Mouse (Mus musculus) large intestine, adult 2 months (tissue): Measurements from ENCODE around the gene Obscn. TPM values are rescaled to one million over a fixed set of nuclear protein-coding genes. Genes with fewer than 3 reads are reported as not detected.
"Not testable (repeated sequence)": the region's sequence is repeated elsewhere in the genome, so short reads cannot be mapped to it uniquely, and the experiment has no call there.

Experiments
- DNase-seq: peaks from one replicate; pipeline ENCODE4 v3.0.0-alpha.2; 2012; ENCODE audit warnings: low read depth, low spot score
- WGBS: fragments of 180-500 bp; shearing (Covaris S2); methylation state at CpG from one replicate; pipeline ENCODE4 v1.1.7; 2018; 5-methylcytosine and 5-hydroxymethylcytosine counted together
- polyA plus RNA-seq: library from polyadenylated mRNA; depleted of rRNA; stranded (reverse); fragments of >200 nt; gene quantifications from 2 replicates; pipeline ENCODE4 v1.2.3, GENCODE M21; 2012

Gene Obscn
- polyA plus RNA-seq, 1 experiment = 0.62 TPM

GRCm38 (mm10) chr11:58969027-58969426 lies 167.2 kb downstream of the Obscn start:
- DNase-seq = no peak
- 80% methylated on average over 8 of the region's 8 CpGs for WGBS

DNA sequence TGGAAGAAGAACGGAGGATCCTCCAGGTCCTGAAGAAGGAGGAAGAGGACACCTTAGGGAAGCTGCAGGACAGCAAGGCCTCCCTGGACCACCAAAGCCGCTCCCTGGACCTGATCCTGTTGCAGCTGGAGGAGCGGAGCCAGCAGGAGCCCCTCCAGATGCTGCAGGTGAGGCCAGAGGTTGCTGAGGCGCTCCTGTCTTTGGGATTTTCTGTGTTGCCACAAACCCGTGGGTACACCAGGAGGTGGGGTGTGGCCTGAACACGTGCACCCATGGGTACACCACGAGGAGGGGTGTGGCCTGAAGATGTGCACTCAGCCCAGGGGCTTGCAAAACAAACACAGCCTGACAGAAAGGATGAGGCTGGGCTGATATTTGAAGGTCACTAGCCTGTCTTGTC lies 167.7 kb downstream of the Obscn start:
- WGBS = 62% methylated on average over 7 of the region's 7 CpGs

GRCm38 (mm10) chr11:58967346-58967745 lies 168.9 kb downstream of the Obscn start:
- 98% methylated on average over 1 of the region's 1 CpGs for WGBS
- no peak for DNase-seq

More for the DNA sequence above, 167.7 kb downstream of the Obscn start:
- DNase-seq = no peak

DNA sequence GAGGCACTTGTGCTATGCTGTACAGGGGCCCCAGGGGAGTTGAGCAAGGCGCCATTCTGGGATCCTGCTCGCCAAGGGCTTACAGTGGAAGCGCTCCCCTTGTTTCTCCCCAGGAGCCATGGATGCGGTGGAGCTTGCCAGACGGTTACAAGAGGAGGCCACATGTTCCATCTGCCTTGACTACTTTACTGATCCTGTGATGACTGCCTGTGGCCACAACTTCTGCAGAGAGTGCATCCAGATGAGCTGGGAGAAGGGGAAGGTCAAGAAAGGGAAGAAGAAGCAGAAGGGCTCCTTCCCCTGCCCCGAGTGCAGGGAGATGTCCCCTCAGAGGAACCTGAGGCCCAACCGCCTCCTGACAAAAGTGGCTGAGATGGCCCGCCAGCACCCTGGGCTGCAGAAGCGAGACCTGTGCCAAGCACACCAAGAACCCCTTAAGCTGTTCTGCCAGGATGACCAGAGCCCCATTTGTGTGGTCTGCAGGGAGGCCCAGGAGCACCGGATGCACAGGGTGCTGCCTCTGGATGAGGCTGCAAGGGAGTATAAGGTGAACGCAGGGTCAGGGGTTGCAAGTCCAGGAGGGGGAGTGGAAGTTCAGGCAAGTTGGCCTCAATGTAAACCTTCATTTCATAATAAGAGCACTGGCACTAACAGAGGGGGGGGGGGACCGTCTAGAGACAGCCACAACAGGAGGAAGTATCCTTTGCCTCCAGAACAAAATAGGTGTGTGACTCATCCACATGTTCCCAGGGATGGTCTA lies 171.0 kb downstream of the Obscn start:
- 62% methylated on average over 12 of the region's 12 CpGs for WGBS
- DNase-seq = no peak

DNA sequence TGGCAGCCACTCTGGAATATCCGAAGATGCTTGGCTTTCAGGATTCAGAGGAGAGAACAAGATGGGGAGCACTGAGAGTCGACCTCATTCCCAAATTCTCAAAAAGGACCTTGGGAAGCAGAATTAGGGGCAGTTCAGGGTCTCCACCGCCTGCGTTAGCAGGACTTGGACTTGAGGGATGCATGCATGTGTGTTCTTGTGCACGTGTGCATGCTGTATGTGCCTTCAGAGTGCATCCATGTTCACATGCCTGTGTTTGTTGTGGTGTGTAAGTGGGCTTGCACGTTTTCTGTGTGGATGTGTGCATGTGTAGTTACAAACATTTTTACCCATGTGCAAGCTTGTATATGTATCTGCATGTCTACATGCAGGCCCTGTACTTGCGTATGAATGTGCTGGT lies 172.0 kb downstream of the Obscn start:
- no peak for DNase-seq
- 86% methylated on average over 7 of the region's 7 CpGs for WGBS

GRCm38 (mm10) chr11:58963543-58963942 lies 172.7 kb downstream of the Obscn start:
- no peak for DNase-seq
- 36% methylated on average over 17 of the region's 17 CpGs for WGBS

DNA sequence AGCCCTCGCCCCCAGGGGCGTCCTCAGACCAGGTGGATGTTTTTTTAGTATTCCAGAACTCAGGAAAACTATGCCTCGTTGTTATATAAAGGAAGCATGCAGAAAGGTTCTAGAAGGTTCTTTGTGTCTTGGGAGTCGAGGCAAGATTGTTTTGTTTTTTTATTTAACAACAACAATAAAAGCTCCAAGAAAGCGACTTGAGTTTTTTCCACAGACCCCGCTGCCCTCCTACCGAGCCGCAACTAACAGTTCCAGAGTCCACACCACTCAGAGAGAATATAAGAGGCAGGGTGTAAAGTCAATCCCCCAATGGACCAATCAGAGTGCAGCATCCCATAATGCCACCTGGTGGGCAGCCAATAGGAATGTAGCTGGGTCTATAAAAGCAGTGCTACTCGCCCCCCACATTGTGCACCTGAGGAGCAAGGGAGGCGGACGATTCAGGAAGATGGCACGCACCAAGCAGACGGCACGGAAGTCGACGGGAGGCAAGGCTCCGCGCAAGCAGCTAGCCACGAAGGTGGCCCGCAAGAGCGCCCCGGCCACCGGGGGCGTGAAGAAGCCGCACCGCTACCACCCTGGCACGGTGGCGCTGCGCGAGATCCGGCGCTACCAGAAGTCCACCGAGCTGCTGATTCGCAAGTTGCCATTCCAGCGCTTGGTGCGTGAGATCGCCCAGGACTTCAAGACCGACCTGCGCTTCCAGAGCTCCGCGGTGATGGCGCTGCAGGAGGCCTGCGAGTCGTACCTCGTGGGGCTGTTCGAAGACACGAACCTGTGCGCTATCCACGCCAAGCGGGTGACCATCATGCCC lies 174.6 kb downstream of the Obscn start:
- 68% methylated on average over 50 of the region's 50 CpGs for WGBS

DNA sequence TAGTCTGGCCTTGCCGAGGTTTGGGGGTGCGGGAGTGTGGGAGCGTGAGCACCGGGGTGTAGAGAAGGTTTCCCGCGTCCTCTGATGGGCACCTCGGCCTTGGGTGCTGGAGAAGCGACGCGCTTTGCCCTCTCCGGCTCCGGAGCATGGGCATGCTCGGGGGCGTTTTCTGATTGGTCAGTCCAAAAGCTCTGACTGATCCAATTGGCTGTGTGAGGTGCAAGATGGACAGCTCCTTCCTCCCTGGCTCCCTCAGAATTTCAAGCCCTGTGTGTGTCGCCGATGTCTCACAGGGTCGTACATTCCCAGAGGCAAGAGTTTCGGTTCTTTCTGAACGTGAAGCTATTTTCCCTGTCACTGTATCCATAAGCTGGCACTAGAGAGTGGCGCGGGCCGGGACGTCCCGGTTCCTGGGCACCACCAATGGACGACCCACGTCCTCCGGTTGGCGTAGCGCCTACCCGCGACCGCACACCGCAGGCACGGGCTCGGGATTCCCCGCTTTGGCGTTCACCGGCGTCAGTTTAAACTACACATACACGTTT lies 176.2 kb downstream of the Obscn start:
- DNase-seq = peak; percentile 80
- 2% methylated on average over 40 of the region's 40 CpGs for WGBS

More for the DNA sequence above, 174.6 kb downstream of the Obscn start:
- DNase-seq = no peak

- no peak for DNase-seq
These were observed 176.9 kb downstream of the Obscn start for GRCm38 (mm10) chr11:58959186-58959825.

GRCm38 (mm10) chr11:58958536-58958935 lies 177.7 kb downstream of the Obscn start:
- no peak for DNase-seq
- WGBS = 92% methylated on average over 6 of the region's 6 CpGs

More at GRCm38 (mm10) chr11:58959186-58959825, 176.9 kb downstream of the Obscn start:
- WGBS = 34% methylated on average over 15 of the region's 15 CpGs

- no peak for DNase-seq
- 86% methylated on average over 5 of the region's 5 CpGs for WGBS
These were observed 178.8 kb downstream of the Obscn start for GRCm38 (mm10) chr11:58957226-58957914.

DNA sequence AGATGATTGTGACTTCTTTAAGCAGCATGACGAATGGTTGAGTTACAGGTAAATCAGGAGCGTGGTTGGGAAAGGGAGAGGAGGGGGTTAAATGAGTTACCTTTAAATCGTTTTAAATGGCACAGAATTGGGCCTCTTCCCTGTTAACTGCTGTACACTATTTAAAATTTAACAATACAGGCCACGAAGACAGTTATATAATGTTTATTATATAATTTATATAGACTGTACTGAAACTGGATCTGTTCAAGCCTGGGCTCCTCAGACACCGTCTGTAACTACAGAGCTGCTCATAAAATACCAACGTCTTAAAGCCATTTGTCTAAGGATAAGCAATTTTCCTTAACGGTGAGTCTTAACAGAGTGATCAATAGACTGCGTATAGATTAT lies 180.3 kb downstream of the Obscn start:
- no peak for DNase-seq
- 9% methylated on average over 8 of the region's 8 CpGs for WGBS

GRCm38 (mm10) chr11:58955143-58955867 lies 180.9 kb downstream of the Obscn start:
- WGBS = under 1% methylated on average over 20 of the region's 20 CpGs
- DNase-seq = no peak

DNA sequence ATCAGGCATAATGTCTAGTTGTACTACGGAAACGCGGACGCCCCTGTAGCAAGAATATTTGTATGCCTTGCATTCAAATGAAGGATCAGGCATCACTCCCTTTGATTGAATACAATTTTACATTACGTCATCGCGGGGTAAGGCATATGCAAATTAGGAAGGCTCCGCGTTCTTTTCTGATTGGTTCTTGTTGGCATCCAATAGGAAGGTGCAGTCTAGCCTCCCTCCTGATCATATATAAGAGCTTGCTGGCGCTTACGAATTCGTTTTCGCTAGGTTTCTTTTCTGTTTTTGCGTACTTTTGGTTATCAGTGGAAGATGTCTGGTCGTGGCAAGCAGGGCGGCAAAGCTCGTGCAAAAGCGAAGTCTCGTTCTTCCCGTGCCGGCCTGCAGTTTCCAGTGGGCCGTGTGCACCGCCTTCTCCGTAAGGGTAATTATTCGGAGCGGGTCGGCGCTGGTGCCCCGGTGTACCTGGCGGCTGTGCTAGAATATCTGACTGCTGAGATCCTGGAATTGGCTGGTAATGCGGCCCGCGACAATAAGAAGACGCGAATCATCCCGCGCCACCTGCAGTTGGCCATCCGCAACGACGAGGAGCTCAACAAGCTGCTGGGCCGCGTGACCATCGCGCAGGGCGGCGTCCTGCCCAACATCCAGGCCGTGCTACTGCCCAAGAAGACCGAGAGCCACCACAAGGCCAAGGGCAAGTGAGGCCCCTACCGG lies 181.6 kb downstream of the Obscn start, which contains the start of the genes Hist3h2a and Trim17:
Gene Hist3h2a (plus strand): TSS at position 266 of the 723 bp plus-strand sequence.
Gene Trim17 (plus strand): TSS at position 266 of the 723 bp plus-strand sequence.
- peak; percentile 89 for DNase-seq
- WGBS = under 1% methylated on average over 49 of the region's 49 CpGs

DNA sequence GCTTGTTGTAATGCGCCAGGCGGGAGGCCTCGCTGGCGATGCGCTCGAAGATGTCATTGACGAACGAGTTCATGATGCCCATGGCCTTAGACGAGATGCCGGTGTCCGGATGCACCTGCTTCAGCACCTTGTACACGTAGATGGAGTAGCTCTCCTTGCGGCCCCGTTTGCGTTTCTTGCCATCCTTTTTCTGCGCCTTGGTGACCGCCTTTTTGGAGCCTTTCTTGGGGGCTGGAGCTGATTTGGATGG lies 182.1 kb downstream of the Obscn start:
- under 1% methylated on average over 17 of the region's 17 CpGs for whole genome bisulfite sequencing
- not testable (repeated sequence) for DNase-seq

DNA sequence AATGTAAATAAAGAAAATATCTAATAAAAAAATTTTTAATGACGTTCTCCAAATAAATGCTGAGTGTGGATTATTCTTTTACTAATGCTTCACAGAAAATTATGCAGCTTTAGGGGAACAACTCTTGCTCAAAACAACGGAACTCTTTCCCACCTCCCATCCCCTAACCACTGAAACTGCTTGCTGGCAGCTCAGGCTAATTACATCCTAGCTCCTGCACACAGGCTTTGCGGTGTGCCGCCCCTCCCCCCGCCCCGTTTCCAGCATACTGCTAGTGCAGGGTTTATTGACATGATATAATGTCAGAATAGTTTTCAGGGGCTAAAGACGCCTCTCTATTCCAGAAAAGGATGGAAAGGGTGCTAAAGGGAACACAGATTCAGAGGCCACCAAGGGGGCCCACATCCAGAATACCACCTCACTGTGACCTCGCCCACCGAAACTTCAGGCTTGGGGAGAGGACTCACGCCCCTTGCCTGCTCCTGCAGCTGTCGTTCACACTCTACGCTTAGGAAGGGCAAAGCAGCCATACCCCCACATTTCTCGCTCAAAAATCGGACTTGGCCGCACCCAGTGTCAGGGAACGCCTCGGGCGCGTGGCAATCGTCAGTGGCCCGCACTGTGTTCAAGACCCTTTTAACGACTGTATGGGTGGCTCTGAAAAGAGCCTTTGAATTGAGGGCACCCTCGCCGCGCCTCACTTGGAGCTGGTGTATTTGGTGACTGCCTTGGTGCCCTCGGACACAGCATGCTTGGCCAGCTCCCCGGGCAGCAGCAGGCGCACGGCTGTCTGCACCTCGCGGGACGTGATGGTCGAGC lies 182.6 kb downstream of the Obscn start:
- DNase-seq = no peak
- 2% methylated on average over 33 of the region's 33 CpGs for WGBS

DNA sequence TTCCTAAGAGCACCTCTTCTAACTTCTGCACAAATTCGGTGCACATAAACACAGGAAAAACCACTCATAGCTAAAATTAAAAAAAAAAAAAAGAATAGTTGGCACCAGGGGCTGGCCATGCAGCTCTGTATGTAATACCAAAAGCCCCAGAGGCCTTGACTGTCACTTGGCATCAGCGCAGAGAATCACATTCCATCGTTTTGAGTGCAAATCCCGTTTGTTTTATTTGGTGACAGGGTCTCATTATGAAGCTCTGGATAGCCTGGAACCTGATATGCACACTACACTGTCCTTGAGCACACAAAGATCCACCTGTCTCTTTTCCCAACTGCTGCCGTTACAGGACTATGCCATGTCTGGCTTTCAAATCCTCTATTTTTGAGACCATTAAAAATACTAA lies 185.0 kb downstream of the Obscn start:
- DNase-seq = no peak
- 85% methylated on average over 5 of the region's 5 CpGs for WGBS
